Mouse (Mus musculus): ENCODE data around the gene Cct8. TPM values are rescaled to one million over a fixed set of nuclear protein-coding genes. Genes with fewer than 3 reads are reported as not detected.

Cct8 gene
- total and polyA plus RNA-seq, 3 experiments: 393 to 1,102 (median 812) TPM

GRCm38 (mm10) chr16:87454419-87455179 is 41.1 kb downstream of the Cct8 start, which contains the start of gene Usp16:
Gene Usp16 (plus strand): TSS chr16:87454703.
- Histone ChIP-seq H3K4me1 (ENCODE audit: control insufficient read depth in 1 of 2, insufficient read depth in 2 of 2, low read length in 2 of 2) (peaks cover 0 to 23% of the 10 kb centered on the region in 2 experiments; a peak in 3 of 4 replicates), H3K36me3 (ENCODE audit: control insufficient read depth in 1 of 2, insufficient read depth in 2 of 2, low read length in 2 of 2) (peaks cover 0 to 19% of the 10 kb centered on the region in 2 experiments; a peak in 3 of 4 replicates), H3K27ac (ENCODE audit: control insufficient read depth, low read depth, low read length) (peak within 1 kb of the TSS; percentile 46), H3K9me3 (replicated peaks; ENCODE audit: insufficient read depth, low read length) (no peaks in the 10 kb centered on the region), H3K79me2 (ENCODE audit: control insufficient read depth, insufficient read depth, low read length, poor library complexity) (peaks cover 33% of the 10 kb centered on the region), H3K4me3 (ENCODE audit: control insufficient read depth in 1 of 2, insufficient read depth in 1 of 2, low read depth in 2 of 2, low read length in 2 of 2) (peak within 1 kb of the TSS; percentile 97 to 99), H3K9ac (ENCODE audit: control insufficient read depth, low read depth, low read length, poor library complexity, severe bottlenecking) (peak within 1 kb of the TSS; percentile 90), H3K27me3 (ENCODE audit: control insufficient read depth in 1 of 2, insufficient read depth in 2 of 2, low read length in 2 of 2) (peaks cover 0 to 2% of the 10 kb centered on the region in 2 experiments; a peak in 1 of 4 replicates)
- peak; percentile 94 for DNase-seq (ENCODE audit: low read depth, low spot score)
- TF ChIP-seq ZNF384 (IDR thresholded peaks at IDR 0.05; ENCODE audit: low read depth, low read length): no peak
- peak; percentile 93 for TF ChIP-seq HCFC1 (IDR thresholded peaks at IDR 0.05; ENCODE audit: low read depth, low read length)
- TF ChIP-seq ZMIZ1 (IDR thresholded peaks at IDR 0.05; ENCODE audit: low read depth, low read length): peak; percentile 44; the same call in 1 of the 2 replicates
- no peak for TF ChIP-seq MEF2A (IDR thresholded peaks at IDR 0.05; ENCODE audit: extremely low read depth, insufficient replicate concordance, low read depth, low read length, poor library complexity, severe bottlenecking)
- no peak for TF ChIP-seq MAFK (IDR thresholded peaks at IDR 0.05; ENCODE audit: borderline replicate concordance, low read depth, low read length)
- no peak for TF ChIP-seq USF2 (IDR thresholded peaks at IDR 0.05; ENCODE audit: borderline replicate concordance in 1 of 2, insufficient read depth in 1 of 2, low read depth in 1 of 2, low read length in 2 of 2)
- TF ChIP-seq MYB (IDR thresholded peaks at IDR 0.05; ENCODE audit: low read depth, low read length): no peak
- TF ChIP-seq EP300 (IDR thresholded peaks at IDR 0.05; ENCODE audit: low read depth in 1 of 2, low read length in 2 of 2): peak in 1 of 2 experiments; percentile 15; a peak in 1 of 4 replicates
- TF ChIP-seq E2F4 (IDR thresholded peaks at IDR 0.05; ENCODE audit: borderline replicate concordance, low read depth, low read length): no peak
- TF ChIP-seq SMC3 (IDR thresholded peaks at IDR 0.05; ENCODE audit: low read depth, low read length): no peak
- TF ChIP-seq MYC (IDR thresholded peaks at IDR 0.05; ENCODE audit: low read depth, low read length): peak; percentile 100
- TF ChIP-seq RAD21 (IDR thresholded peaks at IDR 0.05; ENCODE audit: low read depth, low read length): no peak
- no peak for TF ChIP-seq ZKSCAN1 (IDR thresholded peaks at IDR 0.05; ENCODE audit: low read depth, low read length)
- TF ChIP-seq POLR2AphosphoS2 (IDR thresholded peaks at IDR 0.05; ENCODE audit: low read length): peak; percentile 56; the same call in 1 of the 2 replicates
- no peak; the same call in 1 of the 2 replicates for TF ChIP-seq JUND (IDR thresholded peaks at IDR 0.05; ENCODE audit: low read depth, low read length)
- TF ChIP-seq USF1 (IDR thresholded peaks at IDR 0.05; ENCODE audit: low read depth, low read length): peak; percentile 82
- TF ChIP-seq TBP (IDR thresholded peaks at IDR 0.05; ENCODE audit: low read depth, low read length): peak; percentile 79
- no peak for TF ChIP-seq CHD1 (IDR thresholded peaks at IDR 0.05; ENCODE audit: low read depth, low read length)
- no peak for TF ChIP-seq RCOR1 (IDR thresholded peaks at IDR 0.05; ENCODE audit: low read depth, low read length)
- TF ChIP-seq TAL1 (IDR thresholded peaks at IDR 0.05; ENCODE audit: low read length): no peak
- no peak for TF ChIP-seq UBTF (IDR thresholded peaks at IDR 0.05; ENCODE audit: borderline replicate concordance, insufficient read depth, low read depth, low read length)
- TF ChIP-seq GATA1 (IDR thresholded peaks at IDR 0.05; ENCODE audit: low read depth, low read length): no peak
- TF ChIP-seq TCF12 (IDR thresholded peaks at IDR 0.05; ENCODE audit: low read depth, low read length): peak; percentile 76
- no peak for TF ChIP-seq ZC3H11A (IDR thresholded peaks at IDR 0.05; ENCODE audit: low read depth, low read length)
- TF ChIP-seq NRF1 (IDR thresholded peaks at IDR 0.05; ENCODE audit: insufficient read depth, low read depth, low read length, poor library complexity, severe bottlenecking): no peak
- TF ChIP-seq MAZ (IDR thresholded peaks at IDR 0.05; ENCODE audit: low read depth, low read length): peak; percentile 80; the same call in 1 of the 2 replicates
- peak; percentile 86 to 91 for TF ChIP-seq POLR2A (IDR thresholded peaks at IDR 0.05; ENCODE audit: control insufficient read depth in 1 of 2, insufficient read depth in 1 of 2, low read depth in 1 of 2, low read length in 2 of 2, poor library complexity in 1 of 2)
- TF ChIP-seq SIN3A (IDR thresholded peaks at IDR 0.05; ENCODE audit: low read length): peak; percentile 98
- TF ChIP-seq CTCF (IDR thresholded peaks at IDR 0.05 in 2 of 3, conservative IDR thresholded peaks at IDR 0.05 in 1 of 3; ENCODE audit: control insufficient read depth in 1 of 3, insufficient read depth in 1 of 3, low read depth in 2 of 3, low read length in 3 of 3, poor library complexity in 1 of 3, severe bottlenecking in 1 of 3): no peak
- no peak for TF ChIP-seq BHLHE40 (IDR thresholded peaks at IDR 0.05; ENCODE audit: borderline replicate concordance, low read depth, low read length)
- peak; percentile 98 for TF ChIP-seq MXI1 (IDR thresholded peaks at IDR 0.05; ENCODE audit: low read depth, low read length)
- no peak for TF ChIP-seq POLR2AphosphoS5 (IDR thresholded peaks at IDR 0.05; ENCODE audit: borderline replicate concordance, low read depth, low read length)
- TF ChIP-seq ETS1 (IDR thresholded peaks at IDR 0.05; ENCODE audit: low read depth, low read length): peak; percentile 53
- peak; percentile 91 for TF ChIP-seq NELFE (IDR thresholded peaks at IDR 0.05; ENCODE audit: low read depth, low read length)
- no peak; the same call in 1 of the 2 replicates for TF ChIP-seq GABPA (IDR thresholded peaks at IDR 0.05; ENCODE audit: low read depth, low read length)

Data from MEL (cell line).